Mouse (Mus musculus) 3134 (cell line): Measurements from ENCODE around the gene Mast1.
A peak's percentile ranks its signal among the peaks of the same experiment; 100 is the strongest.

ENCODE experiments used
- DNase-seq: peaks from one replicate; pipeline ENCODE4 v3.0.0-alpha.2; 2011; ENCODE audit warnings: low spot score; ENCODE audit not compliant: insufficient read length; ENCODE audit errors: extremely low read depth

Mast1 gene

DNA sequence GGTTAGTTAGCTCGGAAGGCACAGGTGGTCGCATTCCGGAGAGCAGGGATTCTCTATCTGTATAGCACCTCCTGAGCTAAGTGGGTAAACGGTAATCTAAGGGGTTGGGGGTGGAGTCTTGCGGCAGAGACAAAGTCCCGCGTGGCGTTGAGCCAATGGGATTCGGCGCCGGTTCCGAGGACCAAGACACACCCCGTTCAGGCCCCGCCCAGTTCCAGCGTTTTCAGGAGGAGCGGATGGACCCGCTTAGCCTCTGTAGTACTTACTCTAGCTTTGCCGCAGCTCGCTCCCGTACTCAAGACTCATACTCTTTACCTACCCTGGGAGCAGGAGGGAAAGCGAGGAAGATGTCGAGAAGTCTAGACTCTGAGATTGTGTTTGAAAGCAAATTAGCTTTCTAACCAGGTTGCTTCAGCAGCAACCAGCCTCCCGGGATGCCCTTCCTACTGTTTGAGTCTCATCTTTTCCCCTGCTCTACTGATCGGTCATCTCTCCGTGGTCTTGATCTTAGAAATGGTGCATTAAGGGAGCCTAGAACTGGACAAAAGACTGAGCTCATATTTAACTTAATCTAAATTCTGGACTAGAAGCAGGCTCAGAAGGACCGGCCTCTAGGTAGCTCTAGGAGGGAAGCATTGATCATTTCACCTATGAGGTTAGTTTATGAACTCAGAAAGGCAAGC, 7.5 kb upstream of the Mast1 start:
- no peak for DNase-seq

DNA sequence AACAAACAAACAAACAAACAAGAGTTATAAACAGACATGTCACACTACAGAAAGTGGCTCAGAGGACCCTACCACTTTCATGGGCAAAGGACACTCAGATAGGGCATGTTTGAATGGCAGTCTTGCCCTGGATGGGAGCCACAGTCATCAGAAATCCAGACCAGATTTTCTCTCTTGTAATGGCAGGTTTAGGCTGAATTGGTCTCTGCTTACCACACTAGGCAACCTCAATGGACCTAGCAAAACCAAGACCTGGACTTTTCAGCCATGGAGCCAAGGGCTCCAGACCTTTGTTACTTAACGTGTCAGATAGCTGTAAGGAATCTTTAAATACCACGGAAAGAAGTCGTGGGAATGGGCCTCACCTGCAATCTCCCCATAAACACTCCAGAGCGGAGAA, 6.5 kb upstream of the Mast1 start:
- no peak for DNase-seq

DNA sequence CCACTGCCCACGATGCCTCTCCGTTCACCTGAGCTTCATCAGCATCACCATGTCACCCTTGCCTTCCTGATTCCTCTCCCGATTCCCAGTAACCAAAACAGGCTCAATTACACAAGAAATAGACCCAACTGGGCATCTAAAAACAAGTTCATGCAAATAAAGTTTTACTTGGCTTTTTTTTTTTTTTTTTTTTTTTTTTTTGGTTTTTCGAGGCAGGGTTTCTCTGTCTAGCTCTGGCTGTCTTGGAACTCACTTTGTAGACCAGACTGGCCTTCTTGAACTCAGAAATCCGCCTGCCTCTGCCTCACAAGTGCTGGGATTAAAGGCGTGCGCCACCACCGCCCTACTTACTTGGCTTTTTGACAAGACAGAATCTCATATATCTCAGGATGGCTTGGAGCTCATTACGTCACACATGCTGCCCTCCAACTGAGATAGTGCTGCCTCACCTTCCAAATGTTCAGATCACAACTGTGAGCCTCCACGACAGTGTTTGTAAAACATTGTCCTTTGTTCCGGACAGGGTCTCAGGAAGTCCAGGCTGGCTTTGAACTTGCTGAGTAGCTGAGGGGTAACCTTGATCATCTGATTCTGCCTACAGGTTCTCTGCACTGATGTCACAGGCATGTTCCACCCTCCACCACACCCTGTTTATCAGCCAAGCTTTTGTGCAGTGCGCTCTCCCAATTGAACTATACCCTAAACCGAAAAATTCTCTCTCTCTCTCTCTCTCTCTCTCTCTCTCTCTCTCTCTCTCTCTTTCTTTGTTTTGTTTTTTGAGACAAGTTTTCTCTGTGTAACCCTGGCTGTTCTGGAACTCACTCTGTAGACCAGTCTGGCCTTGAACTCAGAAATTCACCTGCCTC, 694 bp upstream of the Mast1 start:
- DNase-seq = no peak

DNA sequence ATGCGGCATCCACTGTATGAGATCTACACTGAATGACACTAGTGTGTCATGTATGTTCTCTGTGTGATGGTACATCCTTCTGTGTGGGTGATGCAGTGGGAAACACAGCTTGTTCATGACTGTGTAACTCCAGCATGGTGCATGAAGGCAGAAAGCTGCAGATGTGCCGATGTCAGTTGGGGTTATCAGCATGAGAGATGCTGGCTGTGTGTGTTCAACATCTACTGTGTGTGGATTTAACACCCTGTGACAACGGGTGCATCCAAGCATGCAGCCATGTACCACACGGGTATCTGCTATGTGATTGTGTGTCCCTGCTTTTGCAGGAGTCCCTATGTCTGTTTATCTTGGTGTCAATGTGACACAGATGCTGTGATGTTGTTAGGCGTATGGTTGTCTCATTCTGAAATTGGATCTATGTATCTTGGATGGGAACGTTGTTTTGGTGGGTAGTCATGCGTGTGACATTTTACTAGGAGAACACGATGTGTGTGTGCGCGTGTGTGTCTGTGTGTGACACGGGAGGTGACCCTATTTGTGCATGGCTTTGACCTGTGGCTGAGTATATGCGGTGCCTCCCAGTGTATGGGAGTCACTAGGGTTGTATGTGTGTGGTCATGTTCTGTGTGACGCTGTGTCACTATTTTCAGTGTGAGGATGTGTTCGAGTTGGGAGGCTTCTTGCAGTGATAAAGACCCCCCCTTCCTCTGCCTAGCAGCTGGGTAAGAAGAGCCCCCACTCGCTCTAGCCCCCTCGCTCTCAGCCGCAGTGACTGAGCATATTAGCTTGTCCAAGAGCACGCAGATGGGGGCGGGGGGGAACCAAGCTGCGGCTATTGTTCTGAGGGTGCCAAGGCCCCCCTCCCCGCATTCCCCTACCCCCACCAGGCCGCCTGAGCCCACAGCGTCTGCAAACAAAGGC, 858 bp downstream of the Mast1 start:
- DNase-seq = no peak

DNA sequence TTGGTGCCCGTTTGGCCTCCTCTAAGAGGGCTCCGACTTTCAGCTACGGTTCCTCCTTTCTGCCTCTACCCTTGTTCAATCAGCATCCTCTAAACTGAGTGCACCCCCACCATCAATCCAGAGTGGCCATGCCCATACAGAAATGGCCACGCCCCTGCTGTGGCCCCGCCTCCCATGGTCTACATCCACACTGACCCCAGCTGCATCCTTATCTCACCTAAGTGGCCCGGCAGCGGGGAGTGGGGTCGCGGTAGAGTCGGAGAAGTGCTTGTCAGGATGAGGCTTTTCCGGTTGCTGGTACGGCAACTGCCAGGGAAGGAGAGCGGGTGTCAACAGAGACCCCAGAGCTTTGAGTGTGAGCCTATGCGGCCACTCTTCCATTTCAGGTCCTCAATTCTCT, 1.7 kb downstream of the Mast1 start:
- no peak for DNase-seq

DNA sequence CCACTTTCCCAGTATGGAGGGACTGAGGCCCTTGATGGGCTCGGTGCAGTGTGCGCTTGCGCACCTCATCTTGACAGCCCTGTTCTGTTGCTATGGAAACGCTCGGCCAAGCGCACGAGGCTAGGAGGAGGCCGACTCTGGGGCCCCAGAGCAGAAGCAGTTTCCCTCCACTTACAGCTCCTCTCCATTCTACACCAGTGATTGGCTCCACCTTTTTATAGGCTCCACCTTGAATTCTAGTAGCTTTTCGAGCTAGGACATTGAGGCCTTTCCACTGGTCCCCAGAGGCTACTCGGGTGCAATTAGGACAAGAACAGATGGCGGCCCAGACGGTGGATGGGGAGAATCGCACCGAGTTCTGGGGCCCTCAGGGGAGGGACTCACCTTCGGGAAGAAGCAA, 2.3 kb downstream of the Mast1 start:
- no peak for DNase-seq

DNA sequence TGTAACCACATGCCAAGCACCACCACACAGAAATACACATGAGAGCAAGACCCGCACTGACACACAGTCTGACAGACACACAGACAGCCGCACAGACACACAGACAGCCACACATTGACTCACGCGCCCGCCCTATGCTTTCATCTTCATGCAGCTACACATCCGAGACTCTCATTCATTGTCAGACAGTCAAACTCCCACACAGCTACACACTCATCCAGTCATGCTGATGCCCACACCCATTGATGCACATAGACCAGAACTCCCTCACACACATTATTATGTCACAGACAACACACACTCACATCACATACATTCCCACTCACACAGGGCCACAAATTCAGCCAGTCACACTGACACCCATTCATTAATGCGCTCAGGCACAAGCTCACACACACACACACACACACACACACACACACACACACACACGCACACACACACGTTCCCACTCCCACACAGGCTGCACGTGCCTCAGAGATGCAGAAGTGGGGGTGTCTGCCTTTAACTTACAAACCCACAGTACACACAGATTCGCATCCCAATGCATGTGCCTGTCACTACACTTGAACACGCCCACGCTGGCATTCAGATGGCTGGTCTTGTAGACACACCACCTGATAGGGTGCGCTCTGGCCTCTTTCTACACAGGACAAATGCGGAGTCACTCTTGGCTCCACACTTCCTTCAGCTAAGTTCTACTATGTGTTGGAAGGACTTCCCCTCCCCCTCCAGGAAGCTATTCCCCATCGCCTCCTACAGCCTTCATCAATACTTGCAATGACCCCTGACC, 3.2 kb downstream of the Mast1 start:
- DNase-seq = no peak

DNA sequence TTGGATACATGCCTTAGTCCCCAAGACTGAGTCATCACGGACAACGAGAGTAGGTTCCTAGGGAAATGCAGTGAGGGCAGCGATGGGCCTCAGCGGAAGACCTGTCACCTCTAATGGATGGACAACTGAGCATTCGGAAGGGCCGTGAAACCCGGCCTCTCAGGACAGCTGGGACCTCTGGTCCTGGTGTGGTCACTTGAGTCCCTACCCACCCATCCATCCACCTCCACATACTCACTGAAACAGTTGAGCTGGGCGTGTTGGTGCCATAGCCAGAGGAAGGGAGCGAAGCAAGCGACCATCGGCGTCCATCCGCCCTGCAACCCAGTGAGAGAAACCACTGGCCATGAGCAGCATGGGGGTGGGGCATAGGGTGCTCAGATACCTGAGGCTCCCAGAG, 6.6 kb downstream of the Mast1 start:
- no peak for DNase-seq

DNA sequence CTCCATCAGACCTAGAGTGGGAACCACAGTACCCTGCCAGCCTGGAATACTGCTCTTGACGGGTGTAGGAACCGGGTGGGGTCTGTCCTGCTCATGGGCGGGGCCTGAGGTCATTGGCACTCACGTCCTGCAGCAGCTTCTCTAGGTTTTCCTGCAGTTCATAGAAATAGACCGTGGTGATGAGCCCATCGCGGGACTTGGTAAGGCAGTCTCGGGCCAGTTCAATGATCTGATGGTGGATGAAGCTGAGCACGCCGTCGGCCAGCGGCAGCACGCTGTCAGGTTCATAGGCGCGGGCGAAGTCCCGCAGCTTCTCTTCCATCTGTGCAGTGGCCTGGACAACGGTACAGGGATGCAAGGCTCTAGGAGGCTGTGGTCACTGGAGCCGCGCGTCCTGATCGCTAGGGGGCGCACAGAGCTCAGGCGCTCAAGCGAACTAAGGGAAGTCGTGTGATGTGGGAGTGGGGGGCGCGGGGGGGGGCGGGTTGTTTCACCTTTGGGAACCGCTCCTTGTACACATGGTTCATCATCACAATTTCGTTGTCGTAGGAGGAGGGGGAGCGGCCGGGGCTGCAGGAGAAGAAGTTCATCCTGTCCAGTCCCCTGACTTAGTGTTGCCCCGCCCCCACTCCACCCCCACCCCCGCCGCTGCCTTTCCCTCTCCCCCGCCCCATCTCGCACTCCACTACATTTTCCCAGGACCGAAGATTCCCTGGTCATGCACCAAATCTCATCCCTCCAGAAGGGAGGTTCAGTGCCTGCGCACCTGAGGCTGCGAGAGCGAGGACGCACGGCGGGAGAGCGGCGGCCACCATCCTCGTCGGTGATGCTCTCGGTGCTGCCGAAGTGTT, 8.5 kb downstream of the Mast1 start:
- DNase-seq = peak; percentile 56

DNA sequence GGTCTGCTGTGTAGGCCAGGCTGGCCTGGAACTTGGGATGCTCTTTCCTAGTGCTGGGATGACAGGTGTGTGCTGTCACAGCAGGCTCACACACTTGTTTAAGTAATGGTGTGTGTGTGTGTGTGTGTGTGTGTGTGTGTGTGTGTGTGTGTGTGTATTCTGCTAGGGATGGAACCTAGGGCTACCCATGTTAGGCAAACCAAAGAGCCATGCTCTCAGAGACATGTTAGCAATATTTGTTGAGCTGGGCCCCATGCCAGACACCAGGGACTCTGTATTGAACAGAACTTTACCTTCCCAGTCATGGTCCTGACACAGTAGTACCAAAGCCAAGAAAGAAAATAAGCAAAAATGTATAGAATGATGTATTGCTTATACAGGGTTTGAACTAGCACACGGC, 9.6 kb downstream of the Mast1 start:
- DNase-seq = no peak

DNA sequence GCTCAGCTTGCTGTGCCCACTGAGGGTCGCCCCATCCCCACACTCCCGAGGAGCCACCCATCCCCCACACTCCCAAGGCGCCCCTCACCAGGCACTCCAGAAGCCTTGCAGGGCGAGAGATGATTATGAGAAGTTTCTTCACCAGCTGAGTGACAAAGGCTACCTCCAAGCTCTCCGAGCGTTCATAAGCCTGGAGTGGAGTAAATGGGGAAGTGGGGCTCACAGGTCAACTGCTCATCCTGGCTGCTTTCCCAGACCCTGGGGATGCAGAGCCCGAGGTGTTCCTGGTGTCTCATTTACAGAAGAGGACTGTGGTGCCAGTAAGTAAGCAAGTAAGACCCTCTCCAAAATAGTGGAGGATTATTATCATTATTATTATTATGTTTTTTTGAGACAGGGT, 11.6 kb downstream of the Mast1 start:
- no peak for DNase-seq

DNA sequence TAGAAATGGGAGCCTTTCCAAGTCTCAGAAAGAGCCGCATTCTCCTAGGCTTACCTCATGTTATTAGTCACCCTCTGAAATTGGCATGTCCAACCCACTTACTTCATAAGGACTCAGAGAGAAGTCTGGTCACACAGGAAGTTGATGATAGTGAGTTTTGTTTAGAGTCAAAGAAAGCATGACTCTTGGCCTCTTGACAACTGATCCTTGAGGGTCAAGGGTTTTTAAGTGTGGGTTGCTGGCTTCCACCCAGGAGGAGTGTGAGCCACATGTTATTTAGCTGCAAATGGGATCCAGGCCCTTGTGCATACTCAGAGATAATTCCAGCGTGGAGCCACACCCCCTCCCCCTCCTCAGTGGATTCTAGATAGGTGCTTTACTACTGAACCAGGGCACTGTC, 15.6 kb downstream of the Mast1 start:
- DNase-seq = no peak

DNA sequence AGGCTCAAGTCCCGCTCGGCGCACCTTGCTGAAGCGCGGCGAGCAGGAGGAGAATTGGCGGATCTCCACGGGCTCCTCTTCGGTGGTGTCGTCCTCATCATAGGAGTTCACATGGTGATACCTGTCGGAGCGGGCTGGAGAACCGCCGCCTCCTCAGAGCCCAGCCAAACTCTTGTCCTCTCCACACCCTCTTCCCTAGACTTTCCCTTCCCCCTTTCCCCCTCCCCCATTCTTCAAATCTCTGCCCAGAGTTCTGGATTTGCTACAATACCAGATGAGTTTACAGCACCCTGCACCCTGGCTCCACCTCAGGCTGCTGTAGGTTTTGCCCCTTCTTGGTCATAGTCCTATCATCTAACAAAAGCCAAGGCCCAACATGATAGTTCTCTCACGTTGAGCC, 18.5 kb downstream of the Mast1 start:
- no peak for DNase-seq

DNA sequence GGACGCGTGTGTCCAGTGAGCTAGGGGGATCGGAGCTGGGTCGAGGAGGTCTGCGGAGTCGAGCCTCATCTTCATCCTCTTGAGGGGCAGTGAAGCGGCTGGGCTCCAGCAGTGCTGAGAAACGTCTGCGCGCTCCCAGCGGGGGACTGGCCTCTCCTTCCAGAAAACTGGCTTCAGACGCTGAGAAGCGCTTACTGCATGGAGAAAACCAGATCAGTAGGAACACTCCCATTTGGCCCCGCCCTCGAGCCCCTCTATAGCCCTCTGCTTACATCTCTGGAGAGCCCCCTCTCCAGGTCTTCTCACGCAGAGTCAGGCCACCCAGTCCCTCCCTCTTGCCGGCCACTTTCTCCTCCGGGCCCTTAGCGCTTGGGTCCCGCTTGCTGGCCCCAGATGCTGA, 19.4 kb downstream of the Mast1 start:
- DNase-seq = no peak

DNA sequence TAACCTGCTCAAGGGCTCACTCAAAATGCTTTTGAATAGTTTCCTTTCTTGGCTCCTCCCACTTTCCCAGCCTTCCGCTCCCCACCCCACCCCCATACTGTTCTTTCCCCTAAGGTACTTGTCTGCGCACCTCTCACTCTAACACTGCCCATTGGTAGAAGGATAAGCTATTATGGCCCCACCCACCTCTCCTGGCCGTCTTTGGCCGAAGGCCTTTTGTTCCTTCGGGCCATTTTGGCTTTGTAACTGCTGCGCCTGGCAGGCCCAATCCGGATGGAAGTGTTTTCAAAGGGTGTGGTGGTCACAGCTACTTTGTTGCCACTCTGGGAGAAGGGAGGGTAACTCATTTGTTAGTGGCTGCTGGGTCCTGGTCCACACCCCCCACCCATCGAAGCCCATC, 21.9 kb downstream of the Mast1 start:
- DNase-seq = no peak

DNA sequence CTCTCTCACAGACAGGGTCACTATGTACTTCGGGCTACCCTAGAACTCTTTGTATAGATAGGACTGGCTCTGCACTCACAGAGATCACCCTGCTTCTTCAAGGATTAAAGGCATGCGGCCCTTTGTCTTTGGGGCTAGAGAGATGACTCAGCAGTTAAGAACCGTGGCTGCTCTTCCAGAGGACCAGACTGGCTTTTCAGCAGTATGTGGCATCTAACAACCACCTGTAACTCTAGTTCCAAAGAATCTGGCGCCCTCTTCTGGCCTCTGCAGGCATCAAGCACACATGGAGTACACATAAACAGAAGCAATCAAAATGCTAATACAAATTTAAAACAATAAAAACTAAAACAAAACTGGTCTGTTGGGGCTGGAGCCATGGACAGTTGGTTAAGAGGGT, 23.2 kb downstream of the Mast1 start:
- no peak for DNase-seq

DNA sequence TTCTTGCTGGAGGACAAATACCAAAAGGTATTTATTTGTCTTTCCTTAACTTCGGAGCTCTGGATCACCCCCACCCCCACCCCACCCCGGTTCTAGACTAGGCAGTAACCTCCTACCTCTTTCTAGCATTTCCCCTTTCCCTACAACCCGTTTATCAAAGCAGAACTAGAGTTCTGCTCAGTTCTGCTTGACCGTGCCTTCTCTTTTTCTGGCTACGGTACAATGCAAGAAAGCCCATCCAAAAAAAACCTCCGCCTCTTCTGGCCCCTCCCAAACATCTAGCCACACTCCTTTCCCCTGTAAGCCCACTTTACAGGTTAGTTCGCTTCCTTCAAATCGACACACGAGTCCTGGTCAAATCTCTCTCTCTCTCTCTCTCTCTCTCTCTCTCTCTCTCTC, 23.7 kb downstream of the Mast1 start:
- DNase-seq = no peak

DNA sequence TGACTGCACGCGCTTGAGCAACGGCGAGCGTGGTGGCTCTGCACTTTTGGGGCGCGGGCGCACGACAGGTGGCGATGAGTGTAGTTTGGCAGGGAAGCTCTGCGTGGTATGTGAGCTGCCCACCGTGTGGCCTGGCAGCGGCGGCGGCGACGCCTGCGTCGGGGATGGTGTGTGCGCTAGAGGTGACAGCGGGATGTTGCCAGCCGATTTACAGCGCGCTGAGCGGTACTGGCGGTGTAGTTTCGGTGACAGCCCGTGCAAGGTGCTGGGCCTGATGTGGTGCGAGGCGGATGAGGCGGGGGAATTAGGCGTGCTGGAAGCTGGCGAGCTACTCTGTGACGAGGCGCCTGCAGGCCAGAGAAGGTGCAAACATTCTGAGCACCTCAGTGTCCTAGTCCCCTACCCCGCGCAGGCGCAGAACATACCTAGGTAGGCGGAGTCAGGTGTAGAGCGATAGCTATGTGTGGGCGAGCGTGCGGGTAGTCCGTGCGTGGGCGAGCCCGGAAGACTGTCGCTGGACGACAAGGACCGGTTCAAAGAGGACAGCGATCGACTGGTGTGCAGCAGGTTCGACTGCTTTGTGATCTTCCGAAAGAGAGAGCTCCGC, 24.2 kb downstream of the Mast1 start:
- DNase-seq = no peak

DNA sequence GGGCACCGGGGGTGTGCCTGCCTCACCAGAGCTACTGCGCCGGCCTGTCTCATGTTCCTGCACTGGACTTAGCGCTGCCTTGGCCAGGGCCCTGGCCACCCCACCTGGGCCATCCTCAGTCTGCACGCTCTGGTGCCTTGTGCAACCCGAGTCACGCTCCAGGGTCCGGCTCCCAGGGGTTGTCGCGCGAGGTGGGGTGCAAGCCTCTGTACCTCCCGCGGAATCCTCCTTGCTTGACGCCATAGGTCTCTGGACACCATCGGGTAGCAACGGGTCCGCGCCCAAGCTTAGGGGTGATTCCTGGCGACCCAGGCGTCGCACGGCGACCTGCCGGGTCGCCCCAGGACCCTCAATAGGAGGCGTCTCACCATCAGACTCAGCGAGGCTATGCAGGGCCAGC, 24.8 kb downstream of the Mast1 start:
- no peak for DNase-seq
